14 mouse cellular contexts compared by ENCODE assay signal in the genomic region with DNA sequence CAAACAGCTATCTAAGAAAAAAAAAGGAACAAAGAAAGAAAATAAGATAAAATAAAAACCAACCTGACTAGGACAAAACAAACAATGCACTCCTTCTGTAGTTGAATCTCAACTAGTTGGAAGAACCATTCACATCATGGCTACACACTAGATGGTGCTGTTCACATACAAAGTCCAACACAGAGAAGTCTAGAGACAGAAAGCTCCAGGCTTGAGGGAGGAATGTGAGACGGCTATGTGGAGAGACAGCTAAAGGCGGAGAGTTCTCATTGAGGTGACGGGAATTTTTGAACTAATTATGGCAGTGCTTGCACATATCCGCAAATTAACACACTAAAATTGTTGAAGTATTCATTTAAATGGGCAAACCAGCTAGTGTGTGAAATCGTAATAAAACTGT. TPM values are rescaled to one million over a fixed set of nuclear protein-coding genes. Genes with fewer than 3 reads are reported as not detected.
DNase-seq lines count a peak whose midpoint lies in the region; ATAC-seq and TF ChIP-seq lines count a peak whose summit lies in the region.
"Had no signal": no experiment of that assay in that cellular context is flagged by ENCODE, and none has a peak within 500 bp of the region (broad histone marks: within the 10 kb centered on the region; RNA-seq: fewer than 3 reads in every experiment).

No protein-coding gene starts in this region.

- no peak overlapping the region for H3K4me3 ChIP-seq in hindbrain, postnatal 0 days (ENCODE audit: low read length)
- H3K4me3 ChIP-seq in hindbrain, embryonic 14.5 days (replicated peaks; ENCODE audit: low read length), result no peak overlapping the region
- no peak overlapping the region for H3K4me3 ChIP-seq in midbrain, embryonic 14.5 days (replicated peaks; ENCODE audit: low read depth, low read length)
- H3K4me3 ChIP-seq in midbrain, embryonic 10.5 days, result no peak overlapping the region
- H3K4me3 ChIP-seq: liver, embryonic 13.5 days; megakaryocyte, embryonic 14.5 days; stomach, embryonic 15.5 days had no signal

- ATAC-seq in hindbrain, postnatal 0 days, result no peak
- no peak for ATAC-seq in hindbrain, embryonic 14.5 days (ENCODE audit: low FRiP score)
- no peak for ATAC-seq in midbrain, embryonic 14.5 days (ENCODE audit: low FRiP score, low TSS enrichment)
- ATAC-seq in megakaryocyte-erythroid progenitor cell, adult 5-6 weeks (replicated peaks; ENCODE audit: low FRiP score, low TSS enrichment, poor library complexity, severe bottlenecking), result no peak
- ATAC-seq: activated CD4-positive, CD25-positive, alpha-beta regulatory T cell, adult 4 months had no signal

- H3K4me1 ChIP-seq in hindbrain, postnatal 0 days (ENCODE audit: insufficient read depth, low read length), result no peaks in the 10 kb centered on the region; the same call in 1 of the 2 replicates
- H3K4me1 ChIP-seq in hindbrain, embryonic 14.5 days (replicated peaks; ENCODE audit: control insufficient read depth, insufficient read depth, low read length), result no peaks in the 10 kb centered on the region; the same call in 1 of the 2 replicates
- no peaks in the 10 kb centered on the region for H3K4me1 ChIP-seq in midbrain, embryonic 14.5 days (ENCODE audit: control insufficient read depth, insufficient read depth, low read length)
- H3K4me1 ChIP-seq in midbrain, embryonic 10.5 days, result peaks cover 15% of the 10 kb centered on the region

- WGBS in hindbrain, postnatal 0 days, result 77% methylated on average over 5 of the region's 5 CpGs
- WGBS in hindbrain, embryonic 14.5 days, result 83% methylated on average over 5 of the region's 5 CpGs
- WGBS in midbrain, embryonic 14.5 days, result 85% methylated on average over 5 of the region's 5 CpGs
- 84% methylated on average over 5 of the region's 5 CpGs for WGBS in midbrain, embryonic 10.5 days

- no peaks in the 10 kb centered on the region for H3K27me3 ChIP-seq in hindbrain, postnatal 0 days (ENCODE audit: insufficient read depth, low read length)
- H3K27me3 ChIP-seq in hindbrain, embryonic 14.5 days (ENCODE audit: control insufficient read depth, insufficient read depth, low read length), result no peaks in the 10 kb centered on the region
- no peaks in the 10 kb centered on the region for H3K27me3 ChIP-seq in midbrain, embryonic 14.5 days (ENCODE audit: control insufficient read depth, insufficient read depth, low read length)
- H3K27me3 ChIP-seq in midbrain, embryonic 10.5 days (ENCODE audit: low read depth, poor library complexity, severe bottlenecking), result no peaks in the 10 kb centered on the region
- H3K27me3 ChIP-seq: liver, embryonic 13.5 days; megakaryocyte, embryonic 14.5 days; stomach, embryonic 15.5 days had no signal

- no peak overlapping the region for H3K9ac ChIP-seq in hindbrain, postnatal 0 days (replicated peaks; ENCODE audit: low read length)
- no peak overlapping the region for H3K9ac ChIP-seq in hindbrain, embryonic 14.5 days
- no peak overlapping the region for H3K9ac ChIP-seq in midbrain, embryonic 14.5 days (replicated peaks; ENCODE audit: low read length)
- H3K9ac ChIP-seq: liver, embryonic 13.5 days; stomach, embryonic 15.5 days had no signal

- no peak overlapping the region for H3K27ac ChIP-seq in hindbrain, postnatal 0 days
- no peak overlapping the region for H3K27ac ChIP-seq in hindbrain, embryonic 14.5 days
- no peak overlapping the region for H3K27ac ChIP-seq in midbrain, embryonic 14.5 days (replicated peaks; ENCODE audit: low read depth, low read length)
- no peak overlapping the region for H3K27ac ChIP-seq in midbrain, embryonic 10.5 days (replicated peaks)
- H3K27ac ChIP-seq: liver, embryonic 13.5 days; stomach, embryonic 15.5 days had no signal

- peak; percentile 38 for DNase-seq in hindbrain, postnatal 0 days (ENCODE audit: low spot score)
- DNase-seq in hindbrain, embryonic 14.5 days (ENCODE audit: low spot score), result no peak
- DNase-seq in midbrain, embryonic 14.5 days, result peak; percentile 44
- no peak for DNase-seq in midbrain, embryonic 10.5 days (ENCODE audit: low spot score)
- peak; percentile 27 for DNase-seq in R1 (ENCODE audit: low read depth, low spot score)
- DNase-seq in retina, embryonic 14.5 days (ENCODE audit: low spot score), result peak; percentile 35
- DNase-seq: cerebellum, adult 9-10 months; kidney, adult 11 months; liver, embryonic 13.5 days; right cerebral cortex, postnatal 4 days had no signal

- no peaks in the 10 kb centered on the region for H3K9me3 ChIP-seq in hindbrain, postnatal 0 days (ENCODE audit: low read length)
- H3K9me3 ChIP-seq in hindbrain, embryonic 14.5 days (ENCODE audit: control insufficient read depth, low read length), result no peaks in the 10 kb centered on the region
- H3K9me3 ChIP-seq in midbrain, embryonic 14.5 days (ENCODE audit: control insufficient read depth, low read length), result no peaks in the 10 kb centered on the region
- no peaks in the 10 kb centered on the region for H3K9me3 ChIP-seq in midbrain, embryonic 10.5 days (replicated peaks)
- H3K9me3 ChIP-seq: liver, embryonic 13.5 days; megakaryocyte, embryonic 14.5 days; stomach, embryonic 15.5 days had no signal

- no peak overlapping the region for H3K4me2 ChIP-seq in hindbrain, postnatal 0 days (ENCODE audit: low read depth, low read length)
- H3K4me2 ChIP-seq in hindbrain, embryonic 14.5 days (replicated peaks), result no peak overlapping the region
- no peak overlapping the region for H3K4me2 ChIP-seq in midbrain, embryonic 14.5 days (ENCODE audit: low read length)
- H3K4me2 ChIP-seq: liver, embryonic 13.5 days; stomach, embryonic 15.5 days had no signal

- no peaks in the 10 kb centered on the region for H3K36me3 ChIP-seq in hindbrain, postnatal 0 days (ENCODE audit: insufficient read depth, low read length)
- H3K36me3 ChIP-seq in hindbrain, embryonic 14.5 days (replicated peaks; ENCODE audit: control insufficient read depth, insufficient read depth), result no peaks in the 10 kb centered on the region
- no peaks in the 10 kb centered on the region for H3K36me3 ChIP-seq in midbrain, embryonic 14.5 days (ENCODE audit: control insufficient read depth, insufficient read depth, low read length)
- no peaks in the 10 kb centered on the region for H3K36me3 ChIP-seq in midbrain, embryonic 10.5 days
- H3K36me3 ChIP-seq: liver, embryonic 13.5 days; stomach, embryonic 15.5 days had no signal

- TF ChIP-seq CTCF in hindbrain, postnatal 0 days (IDR thresholded peaks at IDR 0.05; ENCODE audit: low read depth), result peak; percentile 47

RNA-seq across cellular contexts. Expression of gene Cdadc1, which starts 43.7 kb away (rescaled TPM):
- 5.2 and 49.7 TPM in 2 replicates for total RNA-seq in hindbrain, postnatal 0 days (2014; rRNA removed)
- polyA plus RNA-seq in hindbrain, postnatal 0 days (2015; fragmentation: Nextera tagmentation; extraction: Ambion mirVana), result 36.3 and 38.1 TPM in 2 replicates
- 35.2 and 37.3 TPM in 2 replicates for polyA plus RNA-seq in hindbrain, embryonic 14.5 days (2014; fragmentation: Nextera tagmentation; extraction: Ambion mirVana)
- polyA plus RNA-seq in midbrain, embryonic 14.5 days (2014; fragmentation: Nextera tagmentation; extraction: Ambion mirVana), result 31.6 and 39.4 TPM in 2 replicates
- polyA plus RNA-seq in midbrain, embryonic 10.5 days (2016; fragmentation: Nextera tagmentation; extraction: Ambion mirVana), result 26.9 and 28.9 TPM in 2 replicates
- 20.9 and 23.2 TPM in 2 replicates for total RNA-seq in megakaryocyte-erythroid progenitor cell, adult 5-6 weeks (2014; fragmentation: Nextera tagmentation)
- 18.9 and 24.9 TPM in 2 replicates for total RNA-seq in megakaryocyte-erythroid progenitor cell, adult 5-6 weeks (2017)

Comparison
In these comparisons a context has a peak if more than half of its experiments do, and no peak if none do; other contexts are left out.
1. DNase-seq: peak in hindbrain, postnatal 0 days (single experiment), midbrain, embryonic 14.5 days (single experiment), R1 (single experiment) and retina, embryonic 14.5 days (single experiment); none in hindbrain, embryonic 14.5 days (single experiment) and midbrain, embryonic 10.5 days (single experiment).